Mouse (Mus musculus) right cerebral cortex, adult 18-20 months (tissue): ENCODE data around the gene Vmn1r172.
"Not testable (repeated sequence)": the region's sequence is repeated elsewhere in the genome, so short reads cannot be mapped to it uniquely, and the experiment has no call there.

Source experiments
- DNase-seq: peaks from one replicate; pipeline ENCODE4 v3.0.0; 2022; ENCODE audit warnings: mixed read lengths

Vmn1r172 gene

GRCm38 (mm10) chr7:23658016-23658415, at the start of gene Vmn1r172:
TSS of gene Vmn1r172 (plus strand) at chr7:23658316.
- no peak for DNase-seq

DNA sequence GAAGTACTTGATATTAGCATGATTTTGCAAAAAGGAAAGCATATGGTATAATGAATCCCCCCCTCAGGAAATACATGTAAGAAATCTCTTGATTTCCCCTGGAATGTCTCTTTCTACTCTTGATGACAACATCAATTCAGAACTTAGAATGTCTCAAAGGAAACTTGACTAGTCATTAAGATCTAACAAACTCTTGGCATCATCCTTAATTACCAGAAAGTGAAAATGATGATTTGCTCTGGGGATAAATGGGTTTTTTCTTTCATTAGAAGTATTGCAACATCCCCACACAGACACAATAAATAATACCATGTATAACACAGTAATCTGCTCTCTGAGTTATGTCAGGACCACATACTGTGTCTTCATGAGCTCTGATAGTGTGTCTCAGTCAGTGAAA, 27.7 kb upstream of the Vmn1r172 start, which contains the start of gene Vmn1r171:
Gene Vmn1r171 (plus strand): TSS at position 301 of the 400 bp plus-strand sequence.
- DNase-seq, result no peak

GRCm38 (mm10) chr7:23700403-23700802, 42.3 kb downstream of the Vmn1r172 start, which contains the start of gene Vmn1r173:
TSS of gene Vmn1r173 (plus strand) at chr7:23700703.
- not testable (repeated sequence) for DNase-seq
